25 mouse cellular contexts compared by ENCODE assay signal in genomic region chr5:121217313-121217634, GRCm38 (mm10).
"Had no signal": no experiment of that assay in that cellular context is flagged by ENCODE, and none has a peak within 500 bp of the region (broad histone marks: within the 10 kb centered on the region; RNA-seq: fewer than 3 reads in every experiment).

No protein-coding gene starts in this region.

- H3K27me3 ChIP-seq: heart, embryonic 13.5 days; heart, embryonic 15.5 days; hindbrain, embryonic 13.5 days; hindbrain, embryonic 15.5 days; kidney, embryonic 15.5 days; limb, embryonic 13.5 days; limb, embryonic 15.5 days had no signal

- H3K4me3 ChIP-seq: heart, adult 2 months; heart, embryonic 13.5 days; heart, embryonic 15.5 days; hindbrain, embryonic 13.5 days; hindbrain, embryonic 15.5 days; kidney, embryonic 15.5 days; limb, embryonic 13.5 days; limb, embryonic 15.5 days had no signal

- H3K9me3 ChIP-seq: heart, embryonic 13.5 days; heart, embryonic 15.5 days; hindbrain, embryonic 13.5 days; hindbrain, embryonic 15.5 days; kidney, embryonic 15.5 days; limb, embryonic 13.5 days; limb, embryonic 15.5 days had no signal

- H3K9ac ChIP-seq: heart, embryonic 13.5 days; heart, embryonic 15.5 days; hindbrain, embryonic 13.5 days; hindbrain, embryonic 15.5 days; kidney, embryonic 15.5 days; limb, embryonic 13.5 days; limb, embryonic 15.5 days had no signal

- H3K27ac ChIP-seq: heart, adult 2 months; heart, embryonic 13.5 days; heart, embryonic 15.5 days; hindbrain, embryonic 13.5 days; hindbrain, embryonic 15.5 days; hindbrain, postnatal 0 days; kidney, embryonic 15.5 days; kidney, postnatal 0 days; limb, embryonic 13.5 days; limb, embryonic 15.5 days had no signal

- ATAC-seq: hindbrain, postnatal 0 days; intestine, embryonic 16.5 days had no signal

- DNase-seq: gastrocnemius, postnatal 14 days; gastrocnemius, postnatal 36 days; heart, adult 11 months; heart, adult 2 months; heart, postnatal 14 days; heart, postnatal 36 days; kidney, adult 11 months; kidney, adult 2 months; kidney, adult 9 months; kidney, postnatal 14 days; kidney, postnatal 36 days; layer of hippocampus, adult 9-11 months; layer of hippocampus, postnatal 36 days; left cerebral cortex, postnatal 4 days had no signal

- H3K4me2 ChIP-seq: heart, embryonic 11.5 days; heart, embryonic 13.5 days; heart, embryonic 15.5 days; hindbrain, embryonic 13.5 days; hindbrain, embryonic 15.5 days; kidney, embryonic 15.5 days; limb, embryonic 13.5 days; limb, embryonic 15.5 days had no signal
